Mouse (Mus musculus) cerebellum, postnatal 36 days (tissue): ENCODE measurements at regions not wholly inside any gene's neighbourhood (a gene's known extent, or its start where the extent isn't known, plus 50 kb on each side); places are given as distances from the start of the nearest gene placed in this dataset.

ENCODE experiments used
- DNase-seq, 2 experiments: peaks; one replicate each; pipeline ENCODE4 v3.0.0; 2021 to 2022; ENCODE audit warnings: mixed read lengths in 2 of 2

- no peak for DNase-seq
These were observed 145.1 kb upstream of the Adra1b start for GRCm38 (mm10) chr11:44046083-44046482.

- no peak for DNase-seq
These were observed 148.4 kb upstream of the Adra1b start for GRCm38 (mm10) chr11:44049253-44049976.

GRCm38 (mm10) chr11:44052481-44052880 is 151.5 kb upstream of the Adra1b start:
- peak in 1 of 2 experiments; percentile 3 for DNase-seq

- DNase-seq, result no peak
These were observed 161.4 kb upstream of the Adra1b start for GRCm38 (mm10) chr11:44062446-44062845.

- DNase-seq, result no peak
These were observed 165.2 kb upstream of the Adra1b start for GRCm38 (mm10) chr11:44066176-44066575.

GRCm38 (mm10) chr11:44083716-44084115 is 182.7 kb upstream of the Adra1b start:
- no peak for DNase-seq

GRCm38 (mm10) chr11:44086951-44087350 is 185.9 kb upstream of the Adra1b start:
- no peak for DNase-seq

GRCm38 (mm10) chr11:44089514-44089913 is 188.5 kb upstream of the Adra1b start:
- no peak for DNase-seq

- DNase-seq, result no peak
These were observed 194.3 kb upstream of the Adra1b start for GRCm38 (mm10) chr11:44095280-44095679.

GRCm38 (mm10) chr11:44103188-44103840 is 202.3 kb upstream of the Adra1b start:
- DNase-seq, result no peak

- no peak for DNase-seq
These were observed 202.8 kb upstream of the Adra1b start for GRCm38 (mm10) chr11:44103841-44104191.

GRCm38 (mm10) chr11:44106231-44106630 is 205.2 kb upstream of the Adra1b start:
- DNase-seq, result peak; percentile 12 to 24

- DNase-seq, result no peak
These were observed 210.5 kb upstream of the Adra1b start for GRCm38 (mm10) chr11:44111525-44111924.

- no peak for DNase-seq
These were observed 226.1 kb upstream of the Adra1b start for GRCm38 (mm10) chr11:44127088-44127487.

GRCm38 (mm10) chr11:44128481-44128880 is 227.5 kb upstream of the Adra1b start:
- no peak for DNase-seq

- DNase-seq, result no peak
These were observed 232.2 kb upstream of the Adra1b start for GRCm38 (mm10) chr11:44133244-44133643.

GRCm38 (mm10) chr11:44136024-44136423 is 235.0 kb upstream of the Adra1b start:
- no peak for DNase-seq

- no peak for DNase-seq
These were observed 242.0 kb upstream of the Adra1b start for GRCm38 (mm10) chr11:44142996-44143395.

GRCm38 (mm10) chr11:44144477-44144876 is 243.5 kb upstream of the Adra1b start:
- no peak for DNase-seq

GRCm38 (mm10) chr11:44146419-44146818 is 245.4 kb upstream of the Adra1b start:
- DNase-seq, result no peak

- DNase-seq, result no peak
These were observed 246.3 kb upstream of the Il12b start for GRCm38 (mm10) chr11:44153576-44153975.

GRCm38 (mm10) chr11:44155591-44155990 is 244.3 kb upstream of the Il12b start:
- no peak for DNase-seq

- no peak for DNase-seq
These were observed 243.8 kb upstream of the Il12b start for GRCm38 (mm10) chr11:44156081-44156480.

- no peak for DNase-seq
These were observed 243.1 kb upstream of the Il12b start for GRCm38 (mm10) chr11:44156490-44157345.
